In the genomic region with DNA sequence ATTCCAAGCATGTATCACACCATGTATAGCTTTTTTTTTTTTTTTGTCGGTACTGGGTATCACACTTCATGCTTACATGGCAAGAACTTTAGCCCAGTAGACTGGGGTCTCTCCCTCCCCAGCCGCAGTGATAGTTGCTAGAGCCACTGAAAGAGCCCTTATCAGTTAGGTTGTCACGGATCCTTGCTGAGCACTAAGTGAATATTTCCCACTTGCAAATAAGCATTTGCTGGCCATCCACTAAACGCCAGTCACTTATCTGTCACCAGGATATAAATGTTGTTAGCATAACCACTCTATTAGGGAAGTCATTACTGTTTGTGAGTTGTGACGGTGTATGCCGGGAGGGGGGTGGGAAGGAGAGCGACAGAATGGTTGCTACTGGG, we compare ENCODE assay signal across 2 mouse cellular contexts.
TF ChIP-seq lines count a peak whose summit lies in the region.

No protein-coding gene starts in this region.

TF ChIP-seq in CH12.LX, 34 proteins besides CTCF, POLR2A, EP300 and RAD21 (continued from another document):
- no peak for TF ChIP-seq KAT2A (IDR thresholded peaks at IDR 0.05; ENCODE audit: insufficient replicate concordance, low read length)
- no peak for TF ChIP-seq TCF12 (IDR thresholded peaks at IDR 0.05; ENCODE audit: low read depth, low read length)

TF ChIP-seq in myocyte, 11 proteins besides CTCF, POLR2A, EP300 and RAD21 (continued from another document):
- no peak for TF ChIP-seq MAX (IDR thresholded peaks at IDR 0.05; ENCODE audit: low read depth)
- no peak for TF ChIP-seq POLR2AphosphoS2 (IDR thresholded peaks at IDR 0.05; ENCODE audit: insufficient read length, low read depth)
- no peak for TF ChIP-seq MYOD1 (IDR thresholded peaks at IDR 0.05; ENCODE audit: control insufficient read depth in 1 of 3, insufficient read length in 2 of 3, low read depth in 2 of 3)
- TF ChIP-seq TCF3 (IDR thresholded peaks at IDR 0.05; ENCODE audit: insufficient read length, low read depth), result no peak
- no peak for TF ChIP-seq TCF12 (IDR thresholded peaks at IDR 0.05; ENCODE audit: insufficient read depth, poor library complexity, severe bottlenecking)
